Mouse (Mus musculus): ENCODE results near the gene Desi2. TPM values are rescaled to one million over a fixed set of nuclear protein-coding genes. Genes with fewer than 3 reads are reported as not detected.
"Not testable (repeated sequence)": the region's sequence is repeated elsewhere in the genome, so short reads cannot be mapped to it uniquely, and the experiment has no call there.

Gene Desi2
- polyA plus RNA-seq, 1 experiment: 11.4 TPM

DNA sequence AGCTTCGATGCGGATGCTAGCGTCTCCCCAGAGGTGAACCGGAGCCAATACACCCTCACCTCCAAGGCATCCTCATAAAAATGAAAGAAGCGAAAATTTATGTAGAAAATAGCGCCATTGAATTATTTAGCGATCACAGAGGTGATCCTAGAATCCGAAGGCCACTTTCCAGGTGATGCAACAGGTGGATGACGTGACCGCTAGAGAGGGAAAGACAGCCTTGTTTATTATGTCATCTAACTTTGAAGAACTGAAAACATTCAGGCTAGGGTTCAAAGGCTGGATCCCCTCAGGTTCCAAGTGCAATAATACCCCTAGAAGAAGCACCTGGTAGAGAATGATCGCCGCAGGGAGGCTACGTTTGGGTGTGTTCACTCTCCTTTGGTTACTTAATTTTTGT lies 1.2 kb downstream of the Desi2 start:
- TF ChIP-seq POLR2AphosphoS2 (IDR thresholded peaks at IDR 0.05; ENCODE audit: insufficient read length, low read depth): no peak
- TF ChIP-seq SRF (IDR thresholded peaks at IDR 0.05; ENCODE audit: control insufficient read depth, insufficient read length, low read depth): no peak
- TF ChIP-seq E2F4 (IDR thresholded peaks at IDR 0.05; ENCODE audit: insufficient read depth): no peak
- no peak for TF ChIP-seq MAX (IDR thresholded peaks at IDR 0.05; ENCODE audit: low read depth)
- no peak for TF ChIP-seq TCF3 (IDR thresholded peaks at IDR 0.05; ENCODE audit: insufficient read length, low read depth)
- no peak for TF ChIP-seq POLR2A (IDR thresholded peaks at IDR 0.05; ENCODE audit: insufficient read length, low read depth)
- no peak for TF ChIP-seq REST (IDR thresholded peaks at IDR 0.05; ENCODE audit: insufficient read depth, insufficient read length)
- no peak for TF ChIP-seq TCF12 (IDR thresholded peaks at IDR 0.05; ENCODE audit: insufficient read depth, poor library complexity, severe bottlenecking)
- TF ChIP-seq USF1 (IDR thresholded peaks at IDR 0.05; ENCODE audit: low read depth): no peak
- TF ChIP-seq MYOG (IDR thresholded peaks at IDR 0.05; ENCODE audit: control insufficient read depth in 1 of 3, insufficient read depth in 1 of 3, insufficient read length in 2 of 3, low read depth in 2 of 3): no peak
- TF ChIP-seq MYOD1 (IDR thresholded peaks at IDR 0.05; ENCODE audit: control insufficient read depth in 1 of 3, insufficient read length in 2 of 3, low read depth in 2 of 3): no peak
- H3K79me2 ChIP-seq (ENCODE audit: control insufficient read depth, insufficient read depth): peaks cover 51% of the 10 kb centered on the region
- no peaks in the 10 kb centered on the region for H3K36me3 ChIP-seq (ENCODE audit: control insufficient read depth, insufficient read depth)
- H3K27me3 ChIP-seq (ENCODE audit: control insufficient read depth, insufficient read depth, insufficient read length): no peaks in the 10 kb centered on the region
- H3K4me3 ChIP-seq: peak overlapping the region; percentile 16
- H3K4me2 ChIP-seq (ENCODE audit: low read depth): peak overlapping the region; percentile 77
- H3ac ChIP-seq (ENCODE audit: control insufficient read depth, insufficient read length): peak overlapping the region; percentile 27

DNA sequence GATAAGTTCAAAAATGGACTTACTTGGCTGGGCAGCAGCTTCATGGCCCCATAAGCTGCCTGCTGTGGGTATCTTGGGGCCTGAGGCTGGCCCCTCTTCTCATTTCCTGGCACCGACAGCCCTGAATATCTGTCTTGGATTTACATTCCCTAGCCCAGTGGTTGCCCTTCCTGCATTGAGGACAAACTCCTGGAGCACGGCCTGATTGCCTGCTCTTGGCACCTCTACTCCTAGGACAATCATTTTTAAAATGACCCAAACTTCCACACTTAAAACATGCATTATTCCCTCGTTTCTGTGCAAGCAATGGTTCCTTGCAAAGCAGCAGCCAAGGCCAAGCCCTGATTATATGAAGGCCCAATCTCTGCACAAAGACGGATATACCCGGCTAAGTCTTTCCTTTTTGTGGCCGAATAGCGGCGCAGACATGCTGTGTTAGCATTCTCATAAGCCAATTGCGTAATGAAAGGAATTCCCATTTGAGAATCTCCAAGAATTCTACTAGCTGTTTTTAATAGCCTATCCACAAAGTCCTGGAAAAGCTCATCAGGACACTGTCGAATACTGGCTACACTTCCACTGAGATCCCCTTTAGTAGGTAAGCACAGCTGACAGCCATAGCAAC lies 18.6 kb downstream of the Desi2 start:
- no peak for TF ChIP-seq POLR2AphosphoS2 (IDR thresholded peaks at IDR 0.05; ENCODE audit: insufficient read length, low read depth)
- TF ChIP-seq TCF12 (IDR thresholded peaks at IDR 0.05; ENCODE audit: insufficient read depth, poor library complexity, severe bottlenecking): no peak
- no peak for TF ChIP-seq TCF3 (IDR thresholded peaks at IDR 0.05; ENCODE audit: insufficient read length, low read depth)
- TF ChIP-seq USF1 (IDR thresholded peaks at IDR 0.05; ENCODE audit: low read depth): no peak
- TF ChIP-seq E2F4 (IDR thresholded peaks at IDR 0.05; ENCODE audit: insufficient read depth): no peak
- no peak for TF ChIP-seq SRF (IDR thresholded peaks at IDR 0.05; ENCODE audit: control insufficient read depth, insufficient read length, low read depth)
- H3K4me2 ChIP-seq (ENCODE audit: low read depth): no peak overlapping the region
- no peaks in the 10 kb centered on the region for H3K27me3 ChIP-seq (ENCODE audit: control insufficient read depth, insufficient read depth, insufficient read length)
- H3K36me3 ChIP-seq (ENCODE audit: control insufficient read depth, insufficient read depth): peaks cover 4% of the 10 kb centered on the region
- H3K4me3 ChIP-seq: no peak overlapping the region
- peaks cover 18% of the 10 kb centered on the region for H3K79me2 ChIP-seq (ENCODE audit: control insufficient read depth, insufficient read depth)
- no peak overlapping the region for H3ac ChIP-seq (ENCODE audit: control insufficient read depth, insufficient read length)

DNA sequence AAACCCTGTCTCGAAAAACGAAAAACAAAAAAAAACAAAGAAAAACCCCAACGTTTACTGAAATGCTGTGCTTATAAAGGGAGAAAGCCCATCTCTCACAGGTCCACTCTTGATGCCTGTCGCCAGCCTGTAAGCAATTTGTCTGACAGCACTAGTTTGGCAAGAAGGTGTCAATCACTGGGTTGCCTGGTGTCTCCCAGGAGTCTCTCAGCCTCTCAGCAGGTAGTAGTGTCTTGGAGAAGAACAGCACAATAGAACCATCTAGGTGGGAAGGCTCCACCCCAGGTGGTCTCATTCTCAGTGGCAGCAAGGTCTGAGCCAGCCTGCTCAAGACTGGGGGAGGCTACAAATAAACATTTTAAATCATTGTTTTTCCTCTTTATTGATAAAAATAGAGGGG lies 20.6 kb downstream of the Desi2 start:
- not testable (repeated sequence) for H3K36me3 ChIP-seq (ENCODE audit: control insufficient read depth, insufficient read depth)

DNA sequence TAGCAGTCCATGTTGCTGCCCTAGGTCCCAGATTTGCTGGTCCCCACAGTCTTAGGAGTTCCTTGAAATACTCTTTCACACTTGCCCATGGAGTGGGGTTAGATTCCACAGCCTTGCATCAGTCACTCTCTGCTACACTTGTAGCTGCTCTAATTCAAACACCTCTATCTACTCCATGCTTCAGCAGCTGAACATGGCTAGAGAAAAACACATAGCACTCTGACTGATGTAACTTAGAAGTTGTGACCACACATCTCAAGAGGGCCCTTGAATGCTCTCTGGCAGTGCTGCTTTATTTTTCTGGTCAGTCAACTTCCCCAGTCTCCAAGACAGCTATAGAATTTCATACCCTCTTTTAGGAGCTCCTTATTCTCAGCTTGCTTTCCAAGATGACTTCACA lies 22.7 kb downstream of the Desi2 start:
- Histone ChIP-seq H3K79me2 (ENCODE audit: control insufficient read depth, insufficient read depth) (peaks cover 6% of the 10 kb centered on the region), H3K27me3 (ENCODE audit: control insufficient read depth, insufficient read depth, insufficient read length) (no peaks in the 10 kb centered on the region), H3K4me3 (no peak overlapping the region), H3ac (ENCODE audit: control insufficient read depth, insufficient read length) (no peak overlapping the region), H3K36me3 (ENCODE audit: control insufficient read depth, insufficient read depth) (no peaks in the 10 kb centered on the region), H3K4me2 (ENCODE audit: low read depth) (no peak overlapping the region)
- no peak for TF ChIP-seq REST (IDR thresholded peaks at IDR 0.05; ENCODE audit: insufficient read depth, insufficient read length)
- no peak for TF ChIP-seq CEBPB (IDR thresholded peaks at IDR 0.05; ENCODE audit: insufficient read depth, poor library complexity, severe bottlenecking)
- no peak for TF ChIP-seq E2F4 (IDR thresholded peaks at IDR 0.05; ENCODE audit: insufficient read depth)
- no peak for TF ChIP-seq TCF12 (IDR thresholded peaks at IDR 0.05; ENCODE audit: insufficient read depth, poor library complexity, severe bottlenecking)
- no peak for TF ChIP-seq MYOD1 (IDR thresholded peaks at IDR 0.05; ENCODE audit: control insufficient read depth in 1 of 3, insufficient read length in 2 of 3, low read depth in 2 of 3)
- no peak for TF ChIP-seq POLR2AphosphoS2 (IDR thresholded peaks at IDR 0.05; ENCODE audit: insufficient read length, low read depth)
- no peak for TF ChIP-seq TCF3 (IDR thresholded peaks at IDR 0.05; ENCODE audit: insufficient read length, low read depth)
- TF ChIP-seq MYOG (IDR thresholded peaks at IDR 0.05; ENCODE audit: control insufficient read depth in 1 of 3, insufficient read depth in 1 of 3, insufficient read length in 2 of 3, low read depth in 2 of 3): no peak
- TF ChIP-seq MAX (IDR thresholded peaks at IDR 0.05; ENCODE audit: low read depth): no peak
- no peak for TF ChIP-seq USF1 (IDR thresholded peaks at IDR 0.05; ENCODE audit: low read depth)
- TF ChIP-seq SRF (IDR thresholded peaks at IDR 0.05; ENCODE audit: control insufficient read depth, insufficient read length, low read depth): no peak

More for the DNA sequence above, 20.6 kb downstream of the Desi2 start:
- H3ac ChIP-seq (ENCODE audit: control insufficient read depth, insufficient read length); H3K27me3 ChIP-seq (ENCODE audit: control insufficient read depth, insufficient read depth, insufficient read length); H3K4me2 ChIP-seq (ENCODE audit: low read depth); H3K4me3 ChIP-seq: not testable (repeated sequence)
- peaks cover 12% of the 10 kb centered on the region for H3K79me2 ChIP-seq (ENCODE audit: control insufficient read depth, insufficient read depth)

DNA sequence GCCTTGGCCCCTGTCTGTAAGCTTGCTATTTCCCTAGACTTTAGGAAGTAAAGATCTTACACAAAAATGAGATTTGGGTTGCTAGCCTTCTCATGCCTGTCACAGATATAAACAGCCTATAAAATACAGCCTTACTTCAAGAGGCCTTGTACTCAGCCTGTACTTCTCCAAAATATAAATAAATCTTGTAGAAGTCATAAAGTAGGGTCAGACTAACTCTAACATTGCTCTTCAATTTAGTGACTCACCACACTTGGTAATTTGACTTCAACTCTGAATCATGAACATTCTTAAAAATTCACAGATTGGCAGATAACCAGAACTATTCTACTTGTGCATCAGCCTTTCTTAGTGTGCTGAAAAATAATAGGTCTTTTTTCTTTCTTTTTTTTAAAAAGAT lies 29.9 kb downstream of the Desi2 start:
- no peak overlapping the region for H3ac ChIP-seq (ENCODE audit: control insufficient read depth, insufficient read length)
- TF ChIP-seq TCF12 (IDR thresholded peaks at IDR 0.05; ENCODE audit: insufficient read depth, poor library complexity, severe bottlenecking) (no peak), MYOG (IDR thresholded peaks at IDR 0.05; ENCODE audit: control insufficient read depth in 1 of 3, insufficient read depth in 1 of 3, insufficient read length in 2 of 3, low read depth in 2 of 3) (no peak), E2F4 (IDR thresholded peaks at IDR 0.05; ENCODE audit: insufficient read depth) (no peak), MYOD1 (IDR thresholded peaks at IDR 0.05; ENCODE audit: control insufficient read depth in 1 of 3, insufficient read length in 2 of 3, low read depth in 2 of 3) (no peak), POLR2A (IDR thresholded peaks at IDR 0.05; ENCODE audit: insufficient read length, low read depth) (no peak), USF1 (IDR thresholded peaks at IDR 0.05; ENCODE audit: low read depth) (no peak), TCF3 (IDR thresholded peaks at IDR 0.05; ENCODE audit: insufficient read length, low read depth) (no peak), POLR2AphosphoS2 (IDR thresholded peaks at IDR 0.05; ENCODE audit: insufficient read length, low read depth) (no peak), MAX (IDR thresholded peaks at IDR 0.05; ENCODE audit: low read depth) (no peak), CEBPB (IDR thresholded peaks at IDR 0.05; ENCODE audit: insufficient read depth, poor library complexity, severe bottlenecking) (no peak), SRF (IDR thresholded peaks at IDR 0.05; ENCODE audit: control insufficient read depth, insufficient read length, low read depth) (no peak), REST (IDR thresholded peaks at IDR 0.05; ENCODE audit: insufficient read depth, insufficient read length) (no peak)
- H3K36me3 ChIP-seq (ENCODE audit: control insufficient read depth, insufficient read depth): no peaks in the 10 kb centered on the region
- no peak overlapping the region for H3K4me3 ChIP-seq
- peaks cover 36% of the 10 kb centered on the region for H3K79me2 ChIP-seq (ENCODE audit: control insufficient read depth, insufficient read depth)
- H3K27me3 ChIP-seq (ENCODE audit: control insufficient read depth, insufficient read depth, insufficient read length): no peaks in the 10 kb centered on the region
- no peak overlapping the region for H3K4me2 ChIP-seq (ENCODE audit: low read depth)
